Mouse (Mus musculus) lung, embryonic 16.5 days (tissue): ENCODE data around the gene Ran. TPM values are rescaled to one million over a fixed set of nuclear protein-coding genes. Genes with fewer than 3 reads are reported as not detected.

Source experiments
- ATAC-seq: fragments of 200-750 bp; cut with Nextera tagmentation; 2 replicates; pipeline ENCODE4 v1.8.0; 2017; ENCODE audit warnings: low read depth, mild to moderate bottlenecking, moderate library complexity
- H3K27ac ChIP-seq: fragments of 300-500 bp; sonication (generic); 2 replicates; pipeline ENCODE4 v1.5.1; 2014; ENCODE audit warnings: mild to moderate bottlenecking, control low read depth, low read length
- H3K27me3 ChIP-seq: fragments of 300-500 bp; sonication (generic); 2 replicates; pipeline ENCODE4 v1.6.1; 2014; ENCODE audit warnings: low read depth, low read length, mixed read lengths; ENCODE audit not compliant: control insufficient read depth, insufficient read depth
- H3K36me3 ChIP-seq: fragments of 300-500 bp; sonication (generic); 2 replicates; pipeline ENCODE4 v1.6.1; 2014; ENCODE audit warnings: low read length; ENCODE audit not compliant: control insufficient read depth, insufficient read depth
- H3K4me1 ChIP-seq: fragments of 300-500 bp; sonication (generic); replicated peaks from 2 replicates; pipeline ENCODE4 v1.6.1; 2014; ENCODE audit warnings: low read length, mixed read lengths; ENCODE audit not compliant: control insufficient read depth, insufficient read depth
- H3K4me2 ChIP-seq: fragments of 300-500 bp; sonication (generic); 2 replicates; pipeline ENCODE4 v1.6.1; 2014; ENCODE audit warnings: low read depth, low read length, control low read depth
- H3K4me3 ChIP-seq: fragments of 300-500 bp; sonication (generic); 2 replicates; pipeline ENCODE4 v1.5.1; 2014; ENCODE audit warnings: mild to moderate bottlenecking, low read length, control low read depth
- H3K9ac ChIP-seq: fragments of 300-500 bp; sonication (generic); 2 replicates; pipeline ENCODE4 v1.6.1; 2014; ENCODE audit warnings: low read length, control low read depth
- H3K9me3 ChIP-seq: fragments of 300-500 bp; sonication (generic); 2 replicates; pipeline ENCODE4 v1.6.1; 2016; ENCODE audit warnings: low read length; ENCODE audit not compliant: control insufficient read depth
- WGBS: fragments of 180-500 bp; shearing (Covaris S2); extraction: QIAGEN DNeasy Blood & Tissue Kit; methylation state at CpG from one replicate; pipeline ENCODE4 v1.1.7; 2014; 5-methylcytosine and 5-hydroxymethylcytosine counted together
- polyA plus RNA-seq: library from polyadenylated mRNA; unstranded; fragments of >200 nt; fragmentation: Nextera tagmentation; extraction: Ambion mirVana; gene quantifications from 2 replicates; pipeline ENCODE4 v1.2.1, GENCODE M21; 2015

Gene Ran
- polyA plus RNA-seq, 1 experiment from 2014 or later = 543 TPM

DNA sequence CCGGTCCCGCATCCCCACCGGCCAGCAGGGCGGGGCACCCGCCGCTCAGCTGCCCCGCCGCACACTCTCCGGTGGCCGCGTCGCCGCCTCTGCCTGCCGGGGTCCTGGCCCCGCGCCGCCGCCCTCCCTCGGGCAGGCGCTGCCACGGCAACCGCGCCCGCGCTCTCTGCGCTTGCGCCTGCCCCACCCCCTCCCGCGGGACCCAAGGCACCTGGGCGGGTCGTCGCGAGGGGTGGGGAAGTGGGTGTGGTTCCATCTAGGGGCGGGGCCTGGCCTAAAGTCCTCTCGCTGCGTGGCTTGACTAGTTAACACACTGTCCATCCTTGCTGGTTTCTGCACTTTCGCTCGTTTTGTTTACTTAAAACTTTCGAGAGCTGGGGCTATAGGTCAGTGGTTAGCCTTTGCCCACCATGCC is 11.4 kb upstream of the Ran start, which contains the start of gene Stx2:
Gene Stx2 (minus strand): TSS at position 163 of the 415 bp plus-strand sequence.
- H3K4me3 ChIP-seq = peak within 1 kb of the TSS; percentile 67
- H3K4me1 ChIP-seq = peaks cover 9% of the 10 kb centered on the region
- H3K27ac ChIP-seq = peak within 1 kb of the TSS; percentile 49
- H3K27me3 ChIP-seq = no peaks in the 10 kb centered on the region
- H3K9ac ChIP-seq = peak within 1 kb of the TSS; percentile 83
- ATAC-seq = peak; percentile 97
- under 1% methylated on average over 23 of the region's 39 CpGs for WGBS
- peak within 1 kb of the TSS; percentile 84 for H3K4me2 ChIP-seq
- H3K9me3 ChIP-seq = no peaks in the 10 kb centered on the region
- H3K36me3 ChIP-seq = no peaks in the 10 kb centered on the region

DNA sequence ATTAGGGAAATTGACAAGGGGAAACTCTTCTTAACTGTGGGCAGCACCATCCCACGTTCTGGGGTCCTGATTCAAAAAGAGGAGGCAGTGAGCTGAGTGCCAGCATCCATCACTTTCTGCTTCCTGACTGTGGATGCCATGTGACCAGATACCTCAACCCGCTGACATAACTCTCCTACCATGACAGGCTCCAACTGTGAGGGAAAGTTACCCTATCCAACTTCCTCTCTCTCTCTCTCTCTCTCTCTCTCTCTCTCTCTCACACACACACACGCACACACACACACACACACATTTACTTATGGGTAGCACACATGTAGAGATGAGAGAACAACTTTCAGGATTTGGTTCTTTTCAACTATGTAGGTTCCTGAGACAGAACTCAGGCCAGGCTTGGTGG is 10.3 kb upstream of the Ran start:
- H3K4me1 ChIP-seq = peaks cover 9% of the 10 kb centered on the region
- no peak for ATAC-seq
- WGBS = 71% methylated on average over 3 of the region's 3 CpGs
- no peak overlapping the region for H3K4me3 ChIP-seq
- no peaks in the 10 kb centered on the region for H3K36me3 ChIP-seq
- no peaks in the 10 kb centered on the region for H3K27me3 ChIP-seq
- no peak overlapping the region for H3K27ac ChIP-seq
- no peak overlapping the region for H3K4me2 ChIP-seq
- H3K9me3 ChIP-seq = no peaks in the 10 kb centered on the region
- no peak overlapping the region for H3K9ac ChIP-seq

DNA sequence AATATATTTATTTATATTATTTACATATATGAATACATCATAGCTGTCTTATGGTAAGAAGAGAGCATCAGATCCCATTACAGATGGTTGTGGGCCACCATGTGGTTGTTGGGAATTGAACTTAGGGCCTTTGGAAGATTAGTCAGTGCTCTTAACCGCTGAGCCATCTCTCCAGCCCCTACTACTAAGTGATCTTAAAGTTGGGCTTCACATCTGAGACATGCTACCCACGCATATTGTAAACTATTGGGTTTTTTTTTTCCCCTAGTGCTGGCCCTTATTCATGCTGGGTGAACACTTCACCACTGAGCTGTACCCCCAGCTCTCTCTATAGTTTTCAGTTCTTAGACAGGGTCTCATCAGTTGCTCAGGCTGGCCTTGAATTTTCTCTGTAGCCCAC is 8.9 kb upstream of the Ran start:
- 57% methylated on average over 2 of the region's 2 CpGs for WGBS
- ATAC-seq = no peak
- Histone ChIP-seq H3K9ac (no peak overlapping the region), H3K4me2 (no peak overlapping the region), H3K4me3 (no peak overlapping the region), H3K27ac (no peak overlapping the region), H3K4me1 (peaks cover 9% of the 10 kb centered on the region), H3K36me3 (no peaks in the 10 kb centered on the region), H3K9me3 (no peaks in the 10 kb centered on the region), H3K27me3 (no peaks in the 10 kb centered on the region)

DNA sequence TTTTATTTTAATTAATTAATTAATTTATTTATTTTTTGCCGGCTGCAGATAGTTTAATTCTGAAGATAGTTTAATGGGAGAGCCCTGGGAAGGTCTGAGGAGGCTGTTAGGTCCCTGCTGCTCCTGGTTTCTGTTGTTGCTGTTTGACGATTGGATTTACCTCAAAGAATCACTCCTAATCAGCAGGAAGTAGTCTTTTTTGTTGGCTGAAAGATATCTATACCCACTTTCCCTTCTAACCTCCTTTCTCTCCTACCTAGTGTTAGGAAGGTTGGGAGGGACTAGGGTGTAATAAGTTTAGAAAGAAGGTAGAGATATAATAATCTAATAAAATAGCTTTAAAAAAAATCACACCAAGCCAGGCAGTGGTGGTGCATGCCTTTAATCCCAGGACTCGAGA is 4.8 kb upstream of the Ran start:
- Histone ChIP-seq H3K4me3 (no peak overlapping the region), H3K9me3 (no peaks in the 10 kb centered on the region), H3K27me3 (no peaks in the 10 kb centered on the region), H3K9ac (no peak overlapping the region), H3K4me2 (no peak overlapping the region), H3K36me3 (no peaks in the 10 kb centered on the region), H3K4me1 (peaks cover 6% of the 10 kb centered on the region; the same call in 1 of the 2 replicates), H3K27ac (no peak overlapping the region)
- 68% methylated on average over 3 of the region's 3 CpGs for WGBS
- no peak for ATAC-seq

DNA sequence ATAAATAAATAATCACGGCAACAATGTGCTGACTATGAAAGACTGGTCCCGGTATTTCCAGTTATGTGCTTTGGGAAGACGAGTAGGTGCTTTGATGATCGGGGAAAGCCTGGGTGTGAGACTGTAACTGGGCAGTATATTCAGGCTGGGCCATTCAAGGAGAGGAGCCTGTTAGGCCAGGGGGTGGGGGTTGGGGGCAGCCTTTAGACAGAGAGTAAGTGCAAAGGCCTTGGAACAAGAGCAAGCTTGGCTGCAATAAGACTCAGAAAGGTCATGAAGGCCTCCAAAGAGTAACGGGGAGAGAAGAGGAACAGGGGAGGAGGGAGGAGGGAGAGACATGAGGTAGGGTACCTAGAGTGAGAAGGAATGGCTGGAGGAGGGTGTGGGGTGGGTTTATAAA is 4.3 kb upstream of the Ran start:
- Histone ChIP-seq H3K27me3 (no peaks in the 10 kb centered on the region), H3K27ac (no peak overlapping the region), H3K9ac (no peak overlapping the region), H3K4me2 (no peak overlapping the region), H3K9me3 (no peaks in the 10 kb centered on the region), H3K4me1 (peaks cover 6% of the 10 kb centered on the region; the same call in 1 of the 2 replicates), H3K4me3 (no peak overlapping the region), H3K36me3 (no peaks in the 10 kb centered on the region)
- 86% methylated on average over 5 of the region's 5 CpGs for WGBS
- no peak for ATAC-seq

DNA sequence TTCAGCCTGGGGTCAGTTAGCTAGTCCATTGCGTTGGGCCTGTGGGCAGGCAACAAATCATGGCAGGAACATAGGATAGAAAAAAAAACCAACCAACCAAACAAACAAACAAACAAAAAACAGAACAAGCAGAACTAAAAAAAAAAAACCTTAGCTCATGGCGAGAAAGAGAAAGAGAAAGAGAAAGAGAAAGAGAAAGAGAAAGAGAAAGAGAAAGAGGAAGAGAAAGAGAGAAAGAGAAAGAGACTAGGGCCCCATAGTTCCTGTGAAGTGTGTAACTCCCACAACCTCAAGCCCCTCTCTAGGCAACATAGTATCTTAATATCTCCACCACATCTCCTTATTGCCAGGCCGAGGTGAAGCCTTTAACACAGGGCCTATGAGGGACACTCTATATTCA is 3.5 kb upstream of the Ran start:
- Histone ChIP-seq H3K9me3 (no peaks in the 10 kb centered on the region), H3K27ac (no peak overlapping the region), H3K36me3 (no peaks in the 10 kb centered on the region), H3K4me2 (no peak overlapping the region), H3K4me3 (no peak overlapping the region), H3K27me3 (no peaks in the 10 kb centered on the region), H3K9ac (no peak overlapping the region), H3K4me1 (peaks cover 7% of the 10 kb centered on the region; the same call in 1 of the 2 replicates)
- no peak for ATAC-seq
- WGBS = 85% methylated on average over 3 of the region's 3 CpGs

DNA sequence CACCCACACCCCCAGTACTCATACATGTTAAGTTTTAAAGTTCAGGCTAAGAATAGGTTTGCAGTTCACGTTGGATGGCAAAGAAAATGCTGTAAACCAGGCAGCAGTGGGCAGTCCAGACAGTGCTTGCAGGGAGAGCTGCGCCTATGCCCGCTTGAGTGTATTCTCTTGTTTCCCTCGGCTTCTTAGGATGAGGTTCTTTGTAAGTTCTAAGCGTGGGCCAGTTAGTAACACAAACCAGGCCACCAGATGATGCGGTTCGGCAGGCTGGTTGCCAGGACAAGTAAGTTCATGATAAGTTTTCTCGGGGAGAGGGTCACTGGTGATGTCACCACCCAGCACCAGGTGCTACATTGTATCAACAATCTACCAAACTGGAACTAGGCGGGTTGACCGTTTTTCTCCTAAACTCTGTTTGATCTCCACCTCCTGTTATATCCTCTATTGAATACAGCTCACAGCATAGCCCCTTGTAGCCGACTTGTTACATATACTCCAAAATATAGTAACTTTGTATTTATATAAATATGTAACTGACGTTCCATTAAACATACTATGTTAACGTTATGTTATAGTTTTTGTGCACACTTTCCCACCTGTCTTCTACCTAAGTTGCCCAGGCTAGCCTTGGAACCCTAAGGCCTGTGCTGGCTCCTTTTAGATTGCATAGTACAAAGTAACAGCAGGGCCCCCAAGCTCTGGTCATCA is 933 bp upstream of the Ran start:
- Histone ChIP-seq H3K9ac (peak overlapping the region; percentile 81), H3K27ac (peak overlapping the region; percentile 92), H3K27me3 (no peaks in the 10 kb centered on the region), H3K4me2 (peak overlapping the region; percentile 56), H3K9me3 (no peaks in the 10 kb centered on the region), H3K4me1 (peaks cover 10% of the 10 kb centered on the region), H3K4me3 (peak overlapping the region; percentile 92), H3K36me3 (peaks cover 9% of the 10 kb centered on the region)
- WGBS = 75% methylated on average over 13 of the region's 13 CpGs
- ATAC-seq = no peak

DNA sequence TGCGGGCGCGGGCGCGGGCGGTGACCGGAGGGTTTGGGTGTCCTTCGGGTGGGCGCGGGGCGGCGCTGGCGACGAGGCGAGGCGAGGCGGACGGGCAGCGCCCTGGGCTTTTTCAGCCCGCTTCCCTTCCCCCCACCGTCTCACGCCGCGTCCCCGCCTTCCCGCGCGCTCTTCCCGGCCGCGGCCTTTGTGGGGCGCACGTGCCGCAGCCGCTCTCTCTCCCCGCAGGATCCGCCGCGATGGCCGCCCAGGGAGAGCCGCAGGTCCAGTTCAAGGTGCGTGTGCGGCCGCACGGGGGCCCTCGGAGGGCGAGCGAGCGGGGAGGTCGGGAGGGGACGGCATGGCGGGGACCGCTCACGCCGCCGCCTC is 415 bp downstream of the Ran start:
- peak overlapping the region; percentile 94 for H3K9ac ChIP-seq
- H3K4me3 ChIP-seq = peak overlapping the region; percentile 92
- WGBS = under 1% methylated on average over 40 of the region's 56 CpGs
- H3K27me3 ChIP-seq = no peaks in the 10 kb centered on the region
- peak overlapping the region; percentile 80 for H3K4me2 ChIP-seq
- peak; percentile 82 for ATAC-seq
- H3K4me1 ChIP-seq = peaks cover 10% of the 10 kb centered on the region
- H3K36me3 ChIP-seq = peaks cover 14% of the 10 kb centered on the region
- H3K27ac ChIP-seq = peak overlapping the region; percentile 97
- H3K9me3 ChIP-seq = no peaks in the 10 kb centered on the region

DNA sequence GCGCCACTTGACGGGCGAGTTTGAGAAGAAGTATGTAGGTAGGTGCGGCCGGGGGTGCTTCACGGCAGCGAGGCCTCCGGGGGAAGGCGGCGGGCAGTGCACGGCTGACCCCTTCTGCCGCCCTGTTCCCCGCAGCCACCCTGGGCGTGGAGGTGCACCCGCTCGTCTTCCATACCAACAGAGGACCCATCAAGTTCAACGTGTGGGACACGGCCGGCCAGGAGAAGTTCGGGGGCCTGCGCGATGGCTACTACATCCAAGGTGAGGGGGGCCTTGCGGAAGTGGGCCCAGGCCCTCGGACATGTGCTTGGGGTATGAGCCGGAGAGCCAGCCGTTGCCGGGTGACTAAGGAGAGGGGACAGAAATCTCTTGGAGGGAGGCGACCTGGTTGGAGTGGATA is 862 bp downstream of the Ran start:
- ATAC-seq = peak; percentile 9
- H3K4me3 ChIP-seq = peak overlapping the region; percentile 92
- H3K27me3 ChIP-seq = no peaks in the 10 kb centered on the region
- H3K36me3 ChIP-seq = peaks cover 14% of the 10 kb centered on the region
- 7% methylated on average over 28 of the region's 28 CpGs for WGBS
- no peaks in the 10 kb centered on the region for H3K9me3 ChIP-seq
- H3K4me2 ChIP-seq = peak overlapping the region; percentile 80
- H3K27ac ChIP-seq = peak overlapping the region; percentile 97
- peaks cover 10% of the 10 kb centered on the region for H3K4me1 ChIP-seq
- peak overlapping the region; percentile 94 for H3K9ac ChIP-seq
